Mouse (Mus musculus) ovary, adult 10 weeks (tissue): ENCODE measurements around the gene Serpinb6b. TPM values are rescaled to one million over a fixed set of nuclear protein-coding genes. Genes with fewer than 3 reads are reported as not detected.

Experiments used
- polyA plus RNA-seq: library from polyadenylated mRNA; stranded (reverse); fragments of 350-450 nt; fragmentation: Illumina TruSeq; extraction: RNeasy Lipid Tissue Mini Kit (QIAGEN cat#74804); gene quantifications from one replicate; pipeline ENCODE4 v1.2.3, GENCODE M21; 2014

Serpinb6b gene
- polyA plus RNA-seq: 297 TPM

DNA sequence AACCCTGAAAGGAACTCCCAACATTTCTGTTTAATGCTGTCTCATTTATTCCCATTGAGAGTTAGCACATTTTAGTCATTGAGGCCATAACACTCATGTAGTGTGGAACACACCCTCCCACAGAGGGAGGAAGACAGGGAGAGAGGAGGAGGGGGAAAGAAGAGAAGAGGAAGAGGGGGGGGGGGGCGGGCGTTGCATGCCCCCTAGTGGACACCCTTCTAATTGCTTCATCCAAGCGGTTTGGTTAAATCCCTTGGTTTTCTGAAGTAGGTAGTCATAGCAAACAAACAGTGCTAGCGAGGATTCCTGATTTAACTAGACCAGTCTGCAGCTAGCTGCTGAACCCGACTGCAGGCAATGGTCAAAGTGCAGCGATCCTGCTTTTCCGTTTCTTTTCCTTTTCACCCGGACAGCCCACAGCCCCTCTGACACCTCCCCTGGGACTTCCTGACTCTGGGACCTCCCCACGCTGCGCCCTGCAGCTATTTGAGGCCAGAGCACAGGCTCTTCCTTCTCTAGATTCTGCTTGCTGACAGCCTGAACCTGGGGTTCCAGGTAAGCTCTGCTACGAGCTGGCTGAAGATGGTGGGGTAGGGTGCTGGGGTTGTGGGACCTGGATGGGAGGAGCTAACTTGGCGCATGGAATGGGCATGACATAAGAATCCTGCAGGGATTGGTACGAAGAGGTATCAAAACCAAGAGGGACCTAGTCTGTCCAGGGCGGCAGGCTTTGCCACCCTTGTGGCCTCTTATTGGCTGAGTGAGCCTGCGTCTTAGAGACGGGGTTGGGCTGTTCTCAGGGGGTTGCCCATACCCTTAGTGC is at the start of gene Serpinb6b:
Serpinb6b (plus strand) TSS at position 221 of the 823 bp plus-strand sequence.

DNA sequence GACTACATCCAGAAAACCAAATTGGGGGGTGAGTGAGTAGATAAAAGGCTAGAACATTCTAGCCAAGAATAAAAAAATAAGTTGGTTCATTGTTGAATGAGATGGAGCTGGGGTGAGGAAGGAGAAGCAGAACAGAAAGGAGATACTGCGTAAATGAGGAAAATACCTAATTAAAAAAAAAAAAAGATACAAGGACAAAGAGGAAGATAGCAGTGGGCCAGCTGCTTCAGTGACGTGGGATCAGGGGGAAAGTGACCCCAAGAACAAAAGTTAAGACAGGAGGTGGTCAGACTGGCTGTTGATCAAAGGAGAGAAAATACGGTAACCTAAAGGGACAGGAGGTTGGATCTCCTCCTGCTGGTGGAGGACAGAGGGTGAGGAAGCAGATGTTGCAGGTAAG is 37.9 kb downstream of the Serpinb6b start, which contains the start of gene Serpinb9:
Serpinb9 (plus strand) TSS at position 301 of the 400 bp plus-strand sequence.

DNA sequence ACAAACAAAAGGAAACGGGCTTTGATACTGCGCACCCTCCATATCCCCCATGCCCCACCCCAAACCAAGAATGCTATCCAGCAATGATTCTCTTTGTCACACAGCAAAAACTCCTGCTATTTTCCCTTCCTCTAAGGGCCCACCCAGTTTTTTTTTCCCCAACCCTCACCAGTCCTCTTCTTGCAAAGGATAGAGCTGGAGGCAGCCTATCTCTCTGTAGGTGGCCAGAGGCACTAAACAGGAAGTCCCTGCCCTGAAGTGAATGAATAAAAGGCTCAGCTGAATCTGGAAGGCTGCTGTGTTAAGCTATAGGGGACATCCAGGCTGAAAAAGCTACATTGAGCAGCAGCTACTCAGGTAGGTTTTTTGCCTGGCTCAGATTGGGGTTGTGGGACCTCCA is 62.2 kb downstream of the Serpinb6b start, which contains the start of gene Serpinb9b:
Serpinb9b (plus strand) TSS at position 173 of the 400 bp plus-strand sequence.

Other genes with a start within 250 kb of the Serpinb6b start
- gene Mylk4, start 181.3 kb upstream of the Serpinb6b start, polyA plus RNA-seq: 2.2 TPM
- gene Wrnip1, start 163.2 kb upstream of the Serpinb6b start, polyA plus RNA-seq: 22.6 TPM
- gene D930007J09Rik, start 162.4 kb upstream of the Serpinb6b start, polyA plus RNA-seq: not detected
- 168 TPM for gene Serpinb1a, start 114.0 kb upstream of the Serpinb6b start, polyA plus RNA-seq
- 0.51 TPM for gene Serpinb1c, start 67.0 kb upstream of the Serpinb6b start, polyA plus RNA-seq
- 132 TPM for gene Serpinb9, start 38.0 kb downstream of the Serpinb6b start, polyA plus RNA-seq
- 1.6 TPM for gene Serpinb9b, start 62.2 kb downstream of the Serpinb6b start, polyA plus RNA-seq
- 1.3 TPM for gene Serpinb1b, start 113.4 kb downstream of the Serpinb6b start, polyA plus RNA-seq
- not detected for gene Serpinb9c, start 194.5 kb downstream of the Serpinb6b start, polyA plus RNA-seq
- not detected for gene Serpinb9d, start 227.8 kb downstream of the Serpinb6b start, polyA plus RNA-seq